Mouse (Mus musculus): ENCODE data around the gene Cln3. TPM values are rescaled to one million over a fixed set of nuclear protein-coding genes. Genes with fewer than 3 reads are reported as not detected.

Gene Cln3
- polyA plus RNA-seq, 1 experiment from 2014 or later: 37.3 TPM

DNA sequence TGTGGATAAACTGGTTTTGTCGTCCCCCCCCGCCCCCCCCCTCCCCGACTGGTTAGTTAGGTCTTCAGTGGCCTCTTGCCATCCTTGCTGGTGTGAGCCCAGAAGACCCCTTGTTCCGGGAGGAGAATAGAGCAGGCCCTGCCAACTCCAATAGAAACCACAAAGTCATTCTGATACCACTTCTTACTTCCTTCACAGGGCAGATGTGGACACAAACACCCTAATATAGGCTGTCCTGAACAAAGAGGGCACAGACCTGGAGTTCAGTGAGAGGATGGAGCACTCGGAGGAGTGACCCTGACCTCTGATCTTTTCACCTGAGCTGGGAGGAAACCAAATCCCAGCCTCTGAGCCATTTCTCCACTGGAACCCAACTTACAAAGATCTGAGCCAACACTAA is 16.3 kb upstream of the Cln3 start:
- H3K9me3 ChIP-seq (ENCODE audit: control insufficient read depth, low read length): no peaks in the 10 kb centered on the region
- H3K4me2 ChIP-seq (ENCODE audit: low read length): no peak overlapping the region
- H3K9ac ChIP-seq (replicated peaks; ENCODE audit: low read depth, low read length): no peak overlapping the region
- no peaks in the 10 kb centered on the region for H3K27me3 ChIP-seq (replicated peaks; ENCODE audit: control insufficient read depth, insufficient read depth, low read length)
- H3K27ac ChIP-seq (ENCODE audit: low read length): no peak overlapping the region
- no peaks in the 10 kb centered on the region for H3K36me3 ChIP-seq (ENCODE audit: control insufficient read depth, insufficient read depth)
- no peak for ATAC-seq
- H3K4me3 ChIP-seq (replicated peaks; ENCODE audit: low read length): no peak overlapping the region
- 41% methylated on average over 4 of the region's 5 CpGs for WGBS
- no peaks in the 10 kb centered on the region for H3K4me1 ChIP-seq (replicated peaks; ENCODE audit: control insufficient read depth, insufficient read depth, low read length)

DNA sequence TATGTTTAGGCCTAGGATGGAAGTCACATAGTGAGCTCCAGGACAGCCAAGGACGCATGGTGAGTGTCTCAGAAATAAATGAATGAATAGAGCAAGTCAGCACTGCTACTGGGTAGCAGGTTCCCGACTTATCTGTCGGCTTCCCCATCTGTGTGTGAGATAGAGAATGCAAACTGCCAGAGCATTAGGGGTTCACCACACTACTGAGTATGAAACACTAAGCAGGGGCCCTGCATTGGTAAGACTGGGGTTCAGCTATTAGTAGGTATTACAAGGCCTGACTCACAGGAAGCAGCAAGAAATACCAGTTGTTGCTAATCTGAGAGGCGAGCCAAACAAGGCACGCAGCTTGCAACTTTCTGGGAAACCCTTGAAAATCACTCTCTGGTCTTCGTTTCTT is 13.3 kb upstream of the Cln3 start:
- Histone ChIP-seq H3K9me3 (ENCODE audit: control insufficient read depth, low read length) (no peaks in the 10 kb centered on the region), H3K4me1 (replicated peaks; ENCODE audit: control insufficient read depth, insufficient read depth, low read length) (no peaks in the 10 kb centered on the region), H3K9ac (replicated peaks; ENCODE audit: low read depth, low read length) (no peak overlapping the region), H3K27me3 (replicated peaks; ENCODE audit: control insufficient read depth, insufficient read depth, low read length) (no peaks in the 10 kb centered on the region; the same call in 1 of the 2 replicates), H3K27ac (ENCODE audit: low read length) (no peak overlapping the region), H3K36me3 (ENCODE audit: control insufficient read depth, insufficient read depth) (no peaks in the 10 kb centered on the region), H3K4me3 (replicated peaks; ENCODE audit: low read length) (no peak overlapping the region), H3K4me2 (ENCODE audit: low read length) (no peak overlapping the region)
- no peak for ATAC-seq
- 78% methylated on average over 6 of the region's 6 CpGs for WGBS

DNA sequence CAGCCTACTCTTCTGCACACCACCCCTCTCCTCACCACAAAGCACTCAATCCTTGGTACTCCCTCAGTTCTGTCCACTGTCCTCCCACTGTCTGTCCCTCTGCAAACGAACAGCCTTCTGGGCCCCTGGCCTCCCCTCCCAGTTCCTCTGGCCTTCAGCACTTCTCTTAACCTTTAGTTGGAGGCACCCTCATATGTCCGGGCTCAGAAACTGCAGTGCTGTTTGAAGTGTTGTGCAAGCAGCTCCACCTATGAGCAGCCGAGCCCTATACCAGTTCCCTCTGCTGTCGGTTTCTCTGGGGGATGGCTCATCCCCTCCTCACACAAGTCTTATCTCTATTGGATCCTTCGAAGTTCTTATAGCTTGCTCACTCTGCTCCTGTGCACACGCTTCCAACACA is 10.8 kb upstream of the Cln3 start:
- H3K27ac ChIP-seq (ENCODE audit: low read length): no peak overlapping the region
- H3K4me3 ChIP-seq (replicated peaks; ENCODE audit: low read length): no peak overlapping the region
- H3K4me1 ChIP-seq (replicated peaks; ENCODE audit: control insufficient read depth, insufficient read depth, low read length): no peaks in the 10 kb centered on the region
- WGBS: 69% methylated on average over 6 of the region's 6 CpGs
- H3K36me3 ChIP-seq (ENCODE audit: control insufficient read depth, insufficient read depth): no peaks in the 10 kb centered on the region
- no peak overlapping the region for H3K9ac ChIP-seq (replicated peaks; ENCODE audit: low read depth, low read length)
- no peaks in the 10 kb centered on the region for H3K9me3 ChIP-seq (ENCODE audit: control insufficient read depth, low read length)
- H3K27me3 ChIP-seq (replicated peaks; ENCODE audit: control insufficient read depth, insufficient read depth, low read length): no peaks in the 10 kb centered on the region; the same call in 1 of the 2 replicates
- ATAC-seq: no peak
- H3K4me2 ChIP-seq (ENCODE audit: low read length): no peak overlapping the region

DNA sequence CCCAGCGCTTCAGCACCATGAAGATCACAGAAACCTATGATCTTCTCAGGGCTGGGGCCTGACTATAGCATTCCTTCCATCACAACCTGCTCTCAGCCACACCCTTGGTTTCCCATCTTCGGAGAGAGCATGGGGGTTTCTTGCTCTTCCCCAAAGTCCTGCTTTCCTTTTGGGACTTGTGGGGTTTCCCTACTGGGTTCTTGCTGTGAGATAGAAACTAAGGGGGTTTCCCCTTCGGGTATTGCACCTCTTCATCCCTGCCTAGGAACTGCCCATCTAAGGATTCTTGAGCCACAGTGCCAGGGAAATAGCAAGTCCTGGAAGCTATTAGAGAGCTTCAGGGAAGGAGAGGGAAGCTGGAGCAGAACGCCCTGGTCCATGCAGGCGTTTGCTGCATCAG is 10.3 kb upstream of the Cln3 start:
- 87% methylated on average over 5 of the region's 5 CpGs for whole genome bisulfite sequencing

DNA sequence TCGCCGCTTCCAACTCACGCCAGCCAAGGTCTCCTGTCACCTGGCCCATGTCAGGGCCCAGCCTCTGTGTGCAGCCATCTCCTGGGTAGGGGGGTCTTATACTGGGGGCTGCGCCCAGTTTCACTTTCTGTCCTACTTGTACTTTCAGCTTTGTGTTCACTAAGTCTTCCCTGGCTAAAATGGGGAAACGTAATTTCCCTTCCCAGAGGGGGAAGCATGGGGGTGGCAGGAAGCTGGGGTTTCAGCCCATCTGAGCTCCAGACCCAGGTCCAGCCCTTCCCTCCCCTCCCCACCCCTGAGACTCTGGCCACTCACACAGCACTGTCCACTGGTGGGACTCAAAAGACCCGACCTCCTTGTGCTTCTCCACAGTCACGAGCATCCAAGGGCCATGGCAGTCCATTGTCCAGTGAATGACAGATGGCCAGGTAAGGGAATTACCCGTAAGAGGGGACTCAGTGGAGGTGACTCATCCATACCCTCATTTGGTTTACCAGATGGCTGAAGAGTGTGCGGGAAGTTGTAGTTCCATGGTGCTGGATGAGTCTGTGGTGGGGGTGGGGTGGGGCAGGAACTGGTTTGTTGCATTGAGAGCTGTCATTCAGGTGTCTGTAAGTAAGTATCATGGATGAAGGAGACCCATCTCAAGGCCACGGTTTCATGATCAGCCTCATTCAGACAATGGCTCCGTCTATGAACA is 9.4 kb upstream of the Cln3 start, which contains the start of gene Il27:
Il27 (minus strand) TSS at position 80 of the 700 bp plus-strand sequence.
- no peak within 1 kb of the TSS for H3K27ac ChIP-seq (ENCODE audit: low read length)
- no peak within 1 kb of the TSS for H3K9ac ChIP-seq (replicated peaks; ENCODE audit: low read depth, low read length)
- no peaks in the 10 kb centered on the region for H3K9me3 ChIP-seq (ENCODE audit: control insufficient read depth, low read length)
- ATAC-seq: no peak
- no peaks in the 10 kb centered on the region for H3K36me3 ChIP-seq (ENCODE audit: control insufficient read depth, insufficient read depth)
- no peak within 1 kb of the TSS for H3K4me2 ChIP-seq (ENCODE audit: low read length)
- H3K4me3 ChIP-seq (replicated peaks; ENCODE audit: low read length): no peak within 1 kb of the TSS
- 78% methylated on average over 11 of the region's 11 CpGs for WGBS
- H3K4me1 ChIP-seq (replicated peaks; ENCODE audit: control insufficient read depth, insufficient read depth, low read length): no peaks in the 10 kb centered on the region
- no peaks in the 10 kb centered on the region; the same call in 1 of the 2 replicates for H3K27me3 ChIP-seq (replicated peaks; ENCODE audit: control insufficient read depth, insufficient read depth, low read length)

More for the DNA sequence above, 10.3 kb upstream of the Cln3 start:
- H3K27ac ChIP-seq (ENCODE audit: low read length): no peak overlapping the region
- no peaks in the 10 kb centered on the region for H3K9me3 ChIP-seq (ENCODE audit: control insufficient read depth, low read length)
- H3K36me3 ChIP-seq (ENCODE audit: control insufficient read depth, insufficient read depth): no peaks in the 10 kb centered on the region
- H3K4me3 ChIP-seq (replicated peaks; ENCODE audit: low read length): no peak overlapping the region
- H3K27me3 ChIP-seq (replicated peaks; ENCODE audit: control insufficient read depth, insufficient read depth, low read length): no peaks in the 10 kb centered on the region; the same call in 1 of the 2 replicates
- no peak for ATAC-seq
- H3K9ac ChIP-seq (replicated peaks; ENCODE audit: low read depth, low read length): no peak overlapping the region
- no peaks in the 10 kb centered on the region for H3K4me1 ChIP-seq (replicated peaks; ENCODE audit: control insufficient read depth, insufficient read depth, low read length)
- H3K4me2 ChIP-seq (ENCODE audit: low read length): no peak overlapping the region

DNA sequence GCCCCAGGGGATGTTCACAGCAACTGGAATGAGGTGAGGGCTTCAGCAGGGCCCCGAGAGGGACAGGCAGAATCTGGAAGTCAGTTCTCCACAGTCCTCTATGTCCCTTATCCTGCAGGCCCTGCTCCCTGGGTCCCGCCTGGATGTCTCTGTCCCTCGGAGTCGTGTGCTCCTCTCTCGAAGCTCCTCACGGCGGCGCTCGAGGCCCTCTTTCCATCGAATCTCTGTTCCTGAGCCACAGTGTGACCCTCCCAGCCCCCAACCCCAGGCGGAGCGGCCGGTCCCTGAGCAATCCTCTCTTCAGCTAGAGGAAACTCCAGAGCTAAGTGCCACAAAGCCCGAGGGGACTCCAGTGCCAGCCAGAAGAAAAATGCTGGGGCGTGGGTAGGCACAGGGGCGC is 2.2 kb upstream of the Cln3 start:
- Histone ChIP-seq H3K36me3 (ENCODE audit: control insufficient read depth, insufficient read depth) (no peaks in the 10 kb centered on the region), H3K4me2 (ENCODE audit: low read length) (no peak overlapping the region), H3K27ac (ENCODE audit: low read length) (no peak overlapping the region), H3K9me3 (ENCODE audit: control insufficient read depth, low read length) (no peaks in the 10 kb centered on the region), H3K4me3 (replicated peaks; ENCODE audit: low read length) (no peak overlapping the region), H3K4me1 (replicated peaks; ENCODE audit: control insufficient read depth, insufficient read depth, low read length) (0 out of 2 replicates have a peak, but pooled peaks cover 4% of the 10 kb centered on the region), H3K27me3 (replicated peaks; ENCODE audit: control insufficient read depth, insufficient read depth, low read length) (0 out of 2 replicates have a peak, but pooled peaks cover 5% of the 10 kb centered on the region), H3K9ac (replicated peaks; ENCODE audit: low read depth, low read length) (no peak overlapping the region)
- ATAC-seq: no peak
- WGBS: 2% methylated on average over 16 of the region's 16 CpGs

DNA sequence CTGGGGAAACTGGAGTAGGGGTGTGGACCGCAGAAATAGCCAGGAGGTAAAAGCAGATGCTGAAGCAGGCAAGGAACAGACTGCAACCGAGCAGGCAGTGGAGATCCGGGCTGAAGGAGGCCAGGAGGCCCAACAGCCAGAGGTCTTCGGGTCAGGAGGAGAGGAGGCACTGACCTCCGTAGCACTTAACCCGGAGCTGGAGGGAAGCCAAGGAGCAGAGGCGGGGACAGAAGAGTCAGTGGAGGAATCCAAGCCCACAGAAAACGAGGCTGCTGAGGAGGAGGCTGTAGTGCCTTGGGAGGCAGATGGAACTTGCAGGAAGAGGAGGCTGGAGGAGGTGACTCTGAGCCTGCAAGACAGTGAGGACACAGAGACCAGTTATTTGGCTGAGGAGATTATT is 1.2 kb upstream of the Cln3 start:
- 57% methylated on average over 8 of the region's 8 CpGs for WGBS
- no peak overlapping the region for H3K9ac ChIP-seq (replicated peaks; ENCODE audit: low read depth, low read length)
- ATAC-seq: no peak
- H3K4me2 ChIP-seq (ENCODE audit: low read length): no peak overlapping the region
- H3K27ac ChIP-seq (ENCODE audit: low read length): no peak overlapping the region
- H3K36me3 ChIP-seq (ENCODE audit: control insufficient read depth, insufficient read depth): no peaks in the 10 kb centered on the region
- no peaks in the 10 kb centered on the region for H3K9me3 ChIP-seq (ENCODE audit: control insufficient read depth, low read length)
- H3K4me1 ChIP-seq (replicated peaks; ENCODE audit: control insufficient read depth, insufficient read depth, low read length): peaks cover 11% of the 10 kb centered on the region
- no peak overlapping the region for H3K4me3 ChIP-seq (replicated peaks; ENCODE audit: low read length)
- H3K27me3 ChIP-seq (replicated peaks; ENCODE audit: control insufficient read depth, insufficient read depth, low read length): 0 out of 2 replicates have a peak, but pooled peaks cover 5% of the 10 kb centered on the region

DNA sequence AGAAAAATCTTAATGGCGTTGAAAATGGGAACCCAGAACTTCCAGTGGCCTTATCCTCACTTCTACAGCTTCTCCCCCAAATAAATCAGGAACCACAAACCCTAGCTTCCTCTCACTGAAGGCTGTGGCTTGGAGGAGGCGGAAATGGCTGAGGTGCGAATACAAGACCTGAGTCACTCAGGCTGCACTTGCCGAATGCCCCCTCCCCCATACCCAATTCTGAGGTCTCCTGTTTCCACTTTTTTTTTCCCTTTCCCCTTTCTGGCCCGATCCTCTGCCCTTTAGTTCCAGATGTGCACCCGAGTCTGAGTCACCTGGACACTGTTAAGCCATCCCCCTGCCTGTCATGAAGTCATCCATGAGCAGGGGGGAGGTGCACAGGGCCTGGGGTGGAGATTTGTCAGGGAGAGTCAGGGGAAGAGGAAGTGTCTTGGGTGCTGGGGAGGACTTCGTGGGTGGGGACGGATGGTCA is 1.1 kb downstream of the Cln3 start, which contains the start of gene Apobr:
Apobr (plus strand) TSS at position 437 of the 472 bp plus-strand sequence.
- WGBS: 85% methylated on average over 8 of the region's 8 CpGs
- H3K36me3 ChIP-seq (ENCODE audit: control insufficient read depth, insufficient read depth): no peaks in the 10 kb centered on the region
- H3K9ac ChIP-seq (replicated peaks; ENCODE audit: low read depth, low read length): no peak within 1 kb of the TSS
- no peaks in the 10 kb centered on the region for H3K9me3 ChIP-seq (ENCODE audit: control insufficient read depth, low read length)
- 0 out of 2 replicates have a peak, but pooled peaks cover 5% of the 10 kb centered on the region for H3K27me3 ChIP-seq (replicated peaks; ENCODE audit: control insufficient read depth, insufficient read depth, low read length)
- peaks cover 16% of the 10 kb centered on the region for H3K4me1 ChIP-seq (replicated peaks; ENCODE audit: control insufficient read depth, insufficient read depth, low read length)
- H3K4me3 ChIP-seq (replicated peaks; ENCODE audit: low read length): peak within 1 kb of the TSS; percentile 65
- no peak for ATAC-seq
- H3K27ac ChIP-seq (ENCODE audit: low read length): no peak within 1 kb of the TSS
- H3K4me2 ChIP-seq (ENCODE audit: low read length): peak within 1 kb of the TSS; percentile 91

DNA sequence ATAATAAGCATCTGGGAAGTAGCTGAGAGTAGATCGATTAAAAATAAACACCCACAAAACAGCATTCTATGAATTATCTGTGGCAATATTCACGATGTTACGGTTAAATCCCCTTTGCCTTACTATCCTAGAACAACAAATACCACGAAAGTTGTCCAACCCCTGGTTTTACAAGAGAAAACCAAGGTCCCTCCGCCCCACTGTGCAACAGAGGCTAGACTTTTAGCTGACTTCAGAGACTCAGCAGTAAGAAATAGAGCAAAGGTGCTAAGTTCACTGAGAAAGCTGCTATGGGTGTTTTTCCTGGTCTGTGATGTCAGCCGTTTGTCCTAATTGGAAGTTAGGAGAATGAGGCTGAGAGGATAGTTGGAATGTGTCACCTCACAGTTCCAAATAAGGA is 1.9 kb downstream of the Cln3 start:
- Histone ChIP-seq H3K4me1 (replicated peaks; ENCODE audit: control insufficient read depth, insufficient read depth, low read length) (peaks cover 16% of the 10 kb centered on the region), H3K9ac (replicated peaks; ENCODE audit: low read depth, low read length) (peak overlapping the region; percentile 68; the same call in 1 of the 2 replicates), H3K4me2 (ENCODE audit: low read length) (peak overlapping the region; percentile 91), H3K9me3 (ENCODE audit: control insufficient read depth, low read length) (no peaks in the 10 kb centered on the region), H3K36me3 (ENCODE audit: control insufficient read depth, insufficient read depth) (no peaks in the 10 kb centered on the region), H3K4me3 (replicated peaks; ENCODE audit: low read length) (peak overlapping the region; percentile 65), H3K27me3 (replicated peaks; ENCODE audit: control insufficient read depth, insufficient read depth, low read length) (0 out of 2 replicates have a peak, but pooled peaks cover 5% of the 10 kb centered on the region), H3K27ac (ENCODE audit: low read length) (peak overlapping the region; percentile 95)
- 57% methylated on average over 6 of the region's 6 CpGs for WGBS
- ATAC-seq: no peak
